Comparison of ENCODE assay signal across 20 mouse cellular contexts in genomic region chr17:31974694-31975093, GRCm38 (mm10).
"Had no signal": no experiment of that assay in that cellular context is flagged by ENCODE, and none has a peak within 500 bp of the region (broad histone marks: within the 10 kb centered on the region; RNA-seq: fewer than 3 reads in every experiment).

No protein-coding gene starts in this region.

- DNase-seq: kidney, adult 2 months; kidney, postnatal 25 days; layer of hippocampus, adult 9-11 months; liver; lung, adult 18-20 months; thymus, postnatal 36 days had no signal

- H3K9me3 ChIP-seq: limb, embryonic 10.5 days; limb, embryonic 13.5 days; liver, embryonic 12.5 days; liver, embryonic 15.5 days; megakaryocyte, embryonic 14.5 days; midbrain, embryonic 10.5 days; midbrain, embryonic 13.5 days; neural tube, embryonic 13.5 days had no signal

- H3K27ac ChIP-seq: kidney, postnatal 0 days; layer of hippocampus, adult 2 months; limb, embryonic 10.5 days; limb, embryonic 13.5 days; liver, embryonic 12.5 days; liver, embryonic 15.5 days; macrophage; midbrain, embryonic 10.5 days; midbrain, embryonic 13.5 days; neural tube, embryonic 13.5 days had no signal

- H3K9ac ChIP-seq: limb, embryonic 13.5 days; liver, embryonic 12.5 days; liver, embryonic 15.5 days; midbrain, embryonic 13.5 days; neural tube, embryonic 13.5 days had no signal

- ATAC-seq: intestine, postnatal 0 days; liver, embryonic 12.5 days; midbrain, embryonic 13.5 days; midbrain, embryonic 16.5 days had no signal

- H3K4me2 ChIP-seq: limb, embryonic 13.5 days; liver, embryonic 12.5 days; liver, embryonic 15.5 days; midbrain, embryonic 13.5 days; neural tube, embryonic 13.5 days had no signal

- H3K36me3 ChIP-seq: limb, embryonic 10.5 days; limb, embryonic 13.5 days; liver, embryonic 12.5 days; liver, embryonic 15.5 days; midbrain, embryonic 10.5 days; midbrain, embryonic 13.5 days; neural tube, embryonic 13.5 days had no signal

- H3K27me3 ChIP-seq: limb, embryonic 13.5 days; liver, embryonic 12.5 days; liver, embryonic 15.5 days; midbrain, embryonic 13.5 days; neural tube, embryonic 13.5 days had no signal

- H3K4me1 ChIP-seq: limb, embryonic 10.5 days; liver, embryonic 12.5 days; liver, embryonic 15.5 days; midbrain, embryonic 10.5 days; midbrain, embryonic 13.5 days; neural tube, embryonic 13.5 days had no signal

- H3K4me3 ChIP-seq: layer of hippocampus, adult 2 months; limb, embryonic 10.5 days; limb, embryonic 13.5 days; liver, embryonic 12.5 days; liver, embryonic 15.5 days; megakaryocyte, embryonic 14.5 days; midbrain, embryonic 10.5 days; midbrain, embryonic 13.5 days; myocyte; neural tube, embryonic 13.5 days had no signal
